Mouse (Mus musculus): ENCODE results near the gene Wasl.

Wasl gene

DNA sequence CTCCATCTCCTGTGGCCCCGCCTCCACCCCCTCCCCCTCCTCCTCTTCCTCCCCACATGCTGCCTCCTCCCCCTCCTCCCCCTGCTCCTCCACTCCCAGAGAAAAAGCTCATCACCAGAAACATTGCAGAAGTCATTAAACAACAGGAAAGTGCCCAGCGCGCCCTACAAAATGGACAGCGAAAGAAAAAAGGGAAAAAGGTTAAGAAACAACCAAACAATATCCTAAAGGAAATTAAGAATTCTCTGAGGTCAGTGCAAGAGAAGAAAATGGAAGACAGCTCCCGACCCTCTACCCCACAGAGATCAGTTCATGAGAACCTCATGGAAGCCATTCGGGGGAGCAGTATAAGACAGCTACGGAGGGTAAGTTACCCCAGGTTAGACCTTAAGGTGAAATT lies 60.5 kb downstream of the Wasl start:
- DNase-seq (ENCODE audit: low spot score), result no peak

DNA sequence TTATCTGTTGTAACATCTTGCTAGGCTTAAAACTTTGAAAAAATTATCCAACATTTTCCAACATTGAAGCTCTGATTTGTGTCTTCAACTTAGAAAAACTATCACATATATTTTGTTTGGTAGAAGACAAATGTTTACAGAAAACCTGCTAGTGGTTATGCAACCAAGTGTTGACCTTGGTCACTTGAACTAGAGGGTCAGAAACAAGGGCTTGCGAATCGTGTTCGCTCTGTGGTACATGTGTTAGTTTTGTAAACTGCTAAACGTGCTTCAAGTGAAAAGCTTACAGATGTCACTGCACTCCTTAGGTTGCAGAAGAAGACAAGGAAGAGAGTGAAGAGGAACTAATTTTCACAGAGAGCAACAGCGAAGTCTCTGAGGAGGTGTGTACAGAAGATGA lies 61.8 kb downstream of the Wasl start:
- no peak for DNase-seq (ENCODE audit: low spot score)

DNA sequence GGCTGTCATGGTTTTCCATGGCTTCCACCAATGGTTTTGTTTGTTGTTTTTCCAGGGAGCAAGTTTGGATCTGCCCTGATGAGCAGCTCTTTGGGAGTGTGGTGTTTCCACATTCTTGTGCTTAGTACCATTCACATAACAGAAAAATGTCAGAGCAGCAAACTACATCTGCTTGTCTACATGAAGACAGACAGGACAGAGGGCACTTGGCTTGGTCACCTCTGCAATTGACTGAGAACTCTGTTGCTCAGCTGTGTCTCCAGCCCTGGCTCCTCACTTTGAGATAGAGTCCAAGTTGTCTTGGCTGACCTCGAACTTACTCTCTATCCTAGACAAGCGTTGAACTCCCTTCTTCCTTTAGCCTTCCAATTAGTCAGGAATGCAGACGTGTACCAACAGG lies 62.5 kb downstream of the Wasl start:
- no peak for DNase-seq (ENCODE audit: low spot score)

DNA sequence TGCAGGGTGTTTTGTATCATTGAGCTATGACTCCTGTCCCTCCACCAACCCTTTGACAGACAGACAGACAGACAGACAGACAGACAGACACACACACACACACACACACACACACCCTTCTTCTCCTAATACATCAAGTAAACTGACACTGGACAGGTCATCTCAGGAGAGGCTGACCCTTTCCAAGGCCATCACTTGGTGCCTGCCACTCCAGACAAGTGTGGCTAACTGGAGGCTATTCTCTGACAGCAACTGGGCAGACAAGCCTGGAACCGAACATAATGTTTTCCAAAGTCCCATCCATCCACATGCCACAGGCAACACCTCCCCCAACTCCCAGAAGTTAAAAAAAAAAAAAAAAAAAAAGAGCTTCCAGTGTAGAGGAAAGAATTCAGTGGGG lies 63.1 kb downstream of the Wasl start:
- no peak for DNase-seq (ENCODE audit: low spot score)

DNA sequence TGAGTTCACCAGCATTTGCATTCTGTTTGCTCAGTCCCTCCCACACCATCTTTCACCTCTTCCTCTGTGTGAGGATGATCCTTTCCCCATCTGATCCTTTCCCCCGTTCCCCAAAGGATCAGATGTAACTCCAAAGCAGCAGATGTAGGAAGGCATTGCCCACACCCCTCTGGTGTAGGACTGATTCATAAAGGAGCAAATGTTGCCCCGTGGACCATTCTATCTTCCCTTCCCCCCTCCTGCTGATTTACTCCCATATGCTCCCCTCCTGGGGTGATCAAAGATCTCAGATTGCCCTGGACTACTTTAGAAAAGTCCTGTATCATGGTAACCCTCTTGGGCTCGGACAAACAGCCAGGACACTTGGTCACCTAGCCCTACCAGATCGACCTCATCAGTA lies 64.1 kb downstream of the Wasl start:
- DNase-seq (ENCODE audit: low spot score), result no peak

DNA sequence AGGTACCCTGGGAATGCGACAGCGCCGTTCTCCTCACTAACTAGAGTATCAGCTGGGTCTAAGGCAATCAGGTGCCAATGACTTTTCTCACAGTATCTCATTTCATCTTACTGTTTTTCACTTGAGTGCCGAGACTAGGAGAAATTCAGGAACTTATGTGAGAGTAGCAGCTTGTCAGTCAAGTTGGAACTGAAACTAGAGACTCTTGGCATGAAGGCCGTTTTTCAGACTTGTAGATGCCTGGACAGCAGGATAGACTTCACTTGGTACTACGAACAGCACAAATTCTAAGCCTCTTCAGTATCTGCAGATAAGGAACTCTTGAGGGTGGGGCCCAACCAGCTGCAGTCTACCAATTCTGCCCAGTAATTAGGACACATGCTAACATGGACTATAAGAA lies 64.7 kb downstream of the Wasl start:
- no peak for DNase-seq (ENCODE audit: low spot score)

DNA sequence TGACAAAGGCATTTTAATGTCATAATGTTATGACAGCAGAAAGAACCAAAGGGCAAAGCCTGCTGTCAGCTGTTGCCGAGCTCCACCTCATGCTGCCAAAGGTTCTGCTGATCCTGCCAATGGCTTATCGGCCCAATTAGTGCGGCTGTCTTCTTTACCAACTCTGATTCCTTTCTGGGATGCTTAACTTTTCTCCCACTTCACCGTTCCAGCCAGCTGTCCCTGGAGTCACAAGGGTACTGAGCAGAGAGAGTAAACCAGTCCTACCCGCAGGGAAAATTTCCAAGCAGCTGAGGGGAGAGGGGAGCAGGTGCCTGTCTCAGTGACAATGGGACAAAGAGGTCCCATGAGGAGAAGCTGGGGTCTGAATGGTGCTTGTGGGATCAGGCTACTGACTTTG lies 65.2 kb downstream of the Wasl start:
- no peak for DNase-seq (ENCODE audit: low spot score)

DNA sequence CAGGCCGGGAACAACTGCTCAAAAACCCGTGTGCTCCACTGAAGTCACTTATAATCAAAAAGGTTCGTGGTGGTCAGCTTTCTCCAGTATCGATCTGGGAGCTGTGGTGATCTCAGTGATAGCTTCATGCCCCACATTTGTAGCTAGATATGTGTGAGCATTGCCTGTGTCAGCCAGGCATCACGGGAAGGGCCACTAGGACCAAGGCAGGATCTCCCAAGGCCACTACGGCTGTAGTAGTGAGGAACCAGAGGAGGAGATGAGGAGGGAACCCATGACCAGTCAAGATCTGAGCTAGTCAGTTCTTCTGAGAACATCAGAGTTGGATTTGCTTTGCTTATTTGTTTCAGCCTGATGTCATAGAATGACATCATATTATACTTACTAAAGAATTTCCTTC lies 65.6 kb downstream of the Wasl start:
- DNase-seq (ENCODE audit: low spot score), result no peak

DNA sequence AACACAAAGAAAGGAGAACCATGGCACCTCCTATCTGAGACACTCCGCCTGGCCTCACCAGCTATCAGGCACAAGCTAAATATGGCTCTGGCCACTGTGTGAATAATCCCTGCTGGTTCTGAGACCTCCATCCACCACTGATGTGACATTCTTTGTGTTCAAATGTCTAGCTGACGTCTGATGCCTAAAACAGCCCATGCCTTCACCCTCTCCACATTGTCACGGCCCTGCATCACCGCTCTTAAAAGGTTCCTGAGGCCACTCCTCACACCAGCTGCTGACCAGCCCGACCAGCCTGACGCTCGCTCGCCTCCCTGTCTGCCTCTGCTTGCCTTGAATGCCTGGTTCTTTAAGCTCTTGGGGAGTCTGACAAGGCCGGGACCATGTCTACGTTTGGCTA lies 67.3 kb downstream of the Wasl start, which contains the start of gene Lmod2:
Gene Lmod2, plus strand, starts transcription at position 263 of the 400 bp plus-strand sequence.
- DNase-seq (ENCODE audit: low spot score), result no peak

DNA sequence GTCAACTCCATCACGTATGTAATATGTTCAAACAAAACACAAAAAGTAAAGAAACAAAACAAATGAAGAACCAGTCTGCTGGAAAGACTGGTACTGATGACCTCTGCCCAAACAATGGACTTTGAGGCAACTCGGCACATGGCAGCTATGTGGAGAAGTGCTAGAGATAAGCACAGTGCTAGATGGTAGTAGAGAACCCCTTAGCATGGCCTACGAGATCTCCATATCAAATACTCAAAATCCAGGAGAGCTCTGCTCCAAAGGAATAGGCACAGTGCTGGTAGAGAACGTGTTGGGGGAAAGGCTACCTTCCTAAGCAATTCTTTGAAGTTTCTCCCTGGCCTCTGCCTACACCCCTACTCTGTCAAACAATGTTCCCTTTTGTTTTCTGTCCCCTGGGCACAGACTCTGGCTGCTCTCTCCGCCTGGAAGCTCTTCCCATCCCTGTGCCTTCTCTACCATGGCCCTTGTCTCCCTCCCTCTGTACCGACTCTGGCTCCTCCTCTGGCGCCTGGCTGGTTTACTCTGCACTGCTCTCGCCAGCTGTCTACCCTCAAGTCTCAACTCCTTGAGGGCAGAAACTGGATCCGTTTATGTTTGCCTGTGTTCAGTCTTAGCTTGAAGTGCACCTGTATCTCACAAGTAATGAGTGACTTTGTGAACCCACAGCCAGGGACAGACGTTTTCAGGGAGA lies 73.1 kb downstream of the Wasl start:
- no peak for DNase-seq (ENCODE audit: low spot score)

DNA sequence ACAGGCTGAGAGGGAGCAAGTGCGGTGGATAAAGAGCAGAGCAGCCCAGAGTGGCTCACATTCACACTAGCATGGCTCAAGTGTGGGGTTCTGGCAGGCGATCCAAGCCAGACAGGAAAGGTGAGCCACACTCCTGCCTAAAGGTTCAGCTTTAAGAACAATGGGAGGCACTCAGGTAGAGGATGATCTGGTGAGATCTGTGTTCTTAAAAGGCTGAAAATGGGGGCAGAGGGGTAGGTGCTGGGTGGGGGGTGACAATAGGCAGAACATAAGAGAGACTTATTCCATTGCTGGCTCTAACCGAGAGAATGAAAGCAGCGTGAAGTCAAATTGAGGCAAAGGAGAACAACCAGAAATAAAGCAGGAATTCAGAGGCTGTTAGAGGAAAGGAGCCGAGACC lies 74.5 kb downstream of the Wasl start:
- no peak for DNase-seq (ENCODE audit: low spot score)

DNA sequence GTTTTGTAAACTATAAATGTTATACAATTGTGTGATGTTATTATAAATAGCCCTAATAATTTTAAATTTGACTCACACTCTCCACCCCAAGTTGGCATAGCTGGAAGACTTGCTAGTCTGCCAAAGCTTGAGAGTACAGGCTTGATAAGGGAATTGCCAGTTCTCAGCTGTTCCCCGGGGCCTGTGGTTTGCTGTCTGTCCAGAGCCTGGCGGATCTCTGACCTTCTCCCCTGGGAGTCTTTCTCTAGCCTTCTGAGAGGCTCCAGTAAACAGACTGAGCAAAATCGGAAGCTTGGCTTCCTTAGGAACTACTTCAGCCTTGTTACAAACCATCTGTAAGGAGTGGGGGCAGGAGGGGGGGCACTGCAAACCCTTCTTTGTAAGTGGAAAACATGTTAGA lies 77.9 kb downstream of the Wasl start:
- DNase-seq (ENCODE audit: low spot score), result no peak

DNA sequence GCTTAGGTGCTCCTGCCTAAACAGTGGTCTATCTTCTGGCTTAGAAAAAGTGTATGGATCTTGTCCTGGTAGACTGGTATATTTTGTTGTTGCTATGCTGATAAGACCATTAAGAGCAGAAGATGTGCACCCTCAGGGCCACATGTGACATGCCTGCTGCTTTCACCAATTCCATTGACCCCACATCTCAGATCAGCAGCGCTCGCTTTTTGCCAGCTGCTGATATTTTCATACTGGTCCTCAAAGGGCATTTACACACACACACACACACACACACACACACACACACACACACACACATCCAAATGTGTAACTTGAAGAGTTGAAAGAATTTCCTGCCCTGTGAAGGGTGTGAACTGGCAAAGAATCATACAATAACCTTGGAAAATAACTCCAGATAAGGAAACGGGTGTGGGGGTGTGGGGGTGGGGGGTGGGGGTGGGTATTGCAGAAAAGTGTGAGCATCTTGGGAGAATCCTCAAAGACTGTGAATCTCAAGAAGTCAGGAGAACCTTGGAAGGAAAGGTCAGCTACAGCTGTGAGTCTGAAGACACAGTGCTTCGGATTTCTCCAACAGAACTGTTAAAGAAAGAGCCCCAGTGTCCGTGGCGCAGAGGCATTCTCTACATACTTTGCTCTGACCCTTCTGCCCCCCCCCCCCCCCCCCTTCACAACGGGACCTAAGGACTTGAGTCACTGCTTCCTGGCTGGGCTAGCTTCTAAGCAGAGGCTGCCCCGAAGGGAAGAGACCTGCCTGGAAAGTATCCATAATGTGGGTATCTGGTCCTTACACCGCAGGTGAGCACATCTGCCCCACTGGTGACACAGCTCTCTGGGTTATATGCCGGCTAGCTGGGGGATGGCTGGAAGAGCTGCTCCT lies 79.1 kb downstream of the Wasl start:
- DNase-seq (ENCODE audit: low spot score), result no peak

DNA sequence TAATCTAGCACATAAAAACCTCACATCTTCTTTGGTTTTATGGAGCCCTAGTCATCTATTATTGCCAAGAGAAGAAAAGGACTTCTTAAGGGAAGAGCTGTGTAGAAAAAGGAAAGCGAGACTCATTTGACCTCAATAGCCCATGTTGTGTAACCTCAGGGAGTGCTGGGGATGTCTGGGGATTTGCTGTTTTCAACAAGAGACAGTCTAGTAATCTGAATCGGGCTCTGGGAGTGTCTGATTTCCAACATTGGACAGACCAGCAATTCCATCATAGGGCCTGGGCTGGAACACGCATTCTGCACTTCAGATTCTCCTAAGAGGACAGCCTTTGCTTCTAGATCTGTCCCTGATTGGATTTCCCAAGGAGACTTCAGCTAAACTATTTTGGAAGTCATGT lies 81.4 kb downstream of the Wasl start:
- no peak for DNase-seq (ENCODE audit: low spot score)

DNA sequence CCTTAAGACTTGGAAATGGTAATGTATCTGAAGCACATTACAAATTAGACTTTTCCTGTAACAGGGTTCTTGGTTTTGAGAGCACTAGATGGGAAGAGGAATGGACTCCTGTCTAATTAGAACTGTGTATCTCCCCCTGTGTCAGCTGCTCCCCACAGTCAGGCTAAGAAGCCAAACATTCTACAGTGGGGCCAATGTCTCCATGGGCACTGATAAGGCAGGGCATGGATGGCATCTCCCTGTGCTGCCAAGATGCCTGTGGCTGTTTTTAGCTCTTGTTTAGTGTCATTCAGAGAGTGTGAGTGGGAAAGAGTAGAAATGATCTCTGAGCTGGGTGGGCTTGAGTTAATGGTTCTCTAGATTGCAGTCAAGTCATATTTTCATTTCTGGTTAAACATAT lies 91.5 kb downstream of the Wasl start:
- DNase-seq (ENCODE audit: low spot score), result no peak

DNA sequence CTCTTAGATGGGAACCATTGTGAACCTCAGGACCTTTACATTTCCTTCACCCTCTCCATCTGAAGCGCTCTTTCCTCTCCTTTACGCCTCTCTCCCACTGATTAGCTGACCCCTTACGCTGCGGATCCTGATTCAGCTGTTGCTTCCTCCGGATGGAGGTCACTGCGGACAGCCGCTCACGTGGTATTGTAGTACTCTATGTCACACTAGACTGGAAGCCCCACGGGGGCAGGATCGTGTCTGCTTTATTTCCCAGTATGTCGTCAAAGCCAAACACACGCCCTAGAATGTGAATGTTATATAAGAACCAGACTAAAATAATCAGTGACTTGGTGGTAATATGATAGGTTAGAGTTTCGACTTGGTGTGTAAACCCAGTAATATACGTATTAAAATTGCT lies 92.4 kb downstream of the Wasl start:
- no peak for DNase-seq (ENCODE audit: low spot score)

DNA sequence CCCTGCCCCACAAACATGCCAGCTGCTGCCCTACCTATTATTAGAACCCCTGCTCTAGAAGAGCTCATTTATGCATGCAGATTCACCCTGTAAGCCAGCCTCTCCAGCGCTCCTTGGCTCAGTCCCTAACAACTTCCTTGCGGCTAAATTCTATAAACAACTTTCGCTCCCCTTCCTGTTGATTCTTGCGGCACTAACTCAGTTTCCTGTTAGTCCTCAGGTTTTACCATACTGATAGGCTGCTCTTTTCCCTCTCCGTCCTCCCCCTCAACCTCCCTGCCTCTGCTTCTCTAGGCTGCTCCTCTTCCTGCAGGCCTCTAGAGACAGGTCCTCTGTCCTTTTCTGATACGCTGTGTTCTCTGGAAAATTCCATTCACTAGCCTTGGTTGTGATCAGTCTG lies 93.7 kb downstream of the Wasl start:
- DNase-seq (ENCODE audit: low spot score), result no peak

DNA sequence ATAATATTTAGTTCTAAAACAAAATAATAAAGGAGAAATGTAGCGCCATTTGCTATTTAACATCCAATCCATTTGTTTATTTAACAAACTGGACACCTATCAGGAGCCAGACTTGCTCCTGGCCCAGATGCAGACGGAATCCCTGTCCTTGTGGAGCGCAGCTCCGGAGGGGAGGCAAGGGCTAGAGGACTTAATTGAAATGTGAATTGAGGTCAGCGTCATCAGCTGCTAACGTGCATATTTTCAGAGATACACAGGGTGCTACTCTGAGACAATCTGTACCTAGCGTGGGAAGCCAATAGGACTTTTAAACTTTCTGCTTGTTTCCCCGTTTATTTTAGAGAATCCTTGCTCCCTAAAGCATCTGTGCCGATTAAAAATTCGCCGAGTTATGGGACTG lies 94.5 kb downstream of the Wasl start:
- DNase-seq (ENCODE audit: low spot score), result no peak

DNA sequence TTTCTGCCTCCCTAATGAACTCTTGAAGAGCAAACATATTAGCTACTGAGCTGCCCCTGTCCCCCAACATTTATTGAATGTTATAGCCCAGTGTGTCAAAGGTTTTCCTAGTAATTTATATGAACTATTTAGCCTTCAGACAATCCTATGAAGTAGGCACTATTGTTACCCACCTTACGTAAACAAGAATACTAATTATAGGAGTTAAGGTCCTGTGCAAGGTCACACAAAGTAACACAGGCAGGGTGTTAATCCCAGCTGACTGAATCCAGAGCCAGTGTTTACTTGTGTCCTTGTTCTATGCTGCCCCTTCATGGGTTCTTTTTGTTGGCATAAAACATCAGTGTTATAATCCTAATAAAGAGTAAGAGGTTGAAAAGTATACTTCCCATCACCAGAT lies 95.1 kb downstream of the Wasl start:
- DNase-seq (ENCODE audit: low spot score), result no peak

DNA sequence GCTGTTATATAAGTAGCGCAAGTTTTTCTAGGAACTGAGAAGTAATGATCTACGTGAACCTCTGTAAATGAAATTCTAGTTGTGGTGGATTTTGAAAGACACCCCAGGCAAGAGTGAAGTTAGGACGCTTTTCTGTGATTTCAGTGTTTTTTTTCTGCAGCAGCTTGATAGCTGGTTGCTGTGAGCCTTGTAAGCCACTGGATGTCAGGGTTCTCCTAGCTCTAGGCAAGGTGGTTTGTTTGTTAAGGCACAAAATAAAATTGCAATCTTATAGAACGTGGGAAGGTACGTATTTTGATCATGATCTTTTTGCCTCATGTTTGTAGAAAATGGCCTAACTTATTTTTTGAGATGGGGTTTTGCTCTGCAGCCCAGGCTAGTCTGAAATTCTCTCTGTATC lies 95.8 kb downstream of the Wasl start:
- no peak for DNase-seq (ENCODE audit: low spot score)

DNA sequence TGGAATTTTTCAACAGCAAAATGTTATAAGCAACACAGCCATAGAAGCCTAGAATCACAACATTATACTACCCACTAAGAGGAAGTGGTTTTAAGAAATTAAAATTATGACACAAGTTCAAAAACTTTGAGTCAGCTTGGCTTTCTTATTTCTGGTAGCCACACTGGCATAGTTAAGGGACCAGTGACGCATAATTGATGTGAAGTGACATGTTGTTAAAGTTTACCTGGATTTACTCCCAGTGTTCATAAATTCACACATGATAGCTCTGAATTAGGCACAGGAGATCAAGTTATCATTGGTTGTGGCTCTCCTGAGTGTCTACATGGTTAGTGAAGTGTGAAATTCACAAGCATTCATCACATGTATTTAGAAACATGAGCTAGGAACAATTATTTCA lies 99.9 kb downstream of the Wasl start:
- no peak for DNase-seq (ENCODE audit: low spot score)

DNA sequence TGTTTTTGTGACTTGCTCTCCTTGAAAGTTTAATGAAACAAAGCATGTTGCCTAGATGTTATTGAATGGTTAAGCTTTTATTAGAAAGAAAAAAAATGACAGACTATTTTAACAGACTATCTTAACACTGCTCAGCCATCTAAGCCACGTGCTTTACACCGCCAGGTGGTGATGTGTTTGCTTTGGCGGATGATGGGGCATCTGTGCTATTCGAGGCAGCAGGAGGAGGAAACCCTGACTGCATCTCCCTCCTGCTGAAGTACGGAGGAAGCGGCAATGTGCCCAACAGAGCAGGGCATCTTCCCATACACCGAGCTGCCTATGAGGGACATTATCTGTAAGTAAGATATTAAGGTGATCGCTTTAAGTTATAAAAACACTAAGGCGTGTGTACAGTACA lies 100.7 kb downstream of the Wasl start:
- no peak for DNase-seq (ENCODE audit: low spot score)

Data from T-cell, adult 2 months (primary cell).